Mouse (Mus musculus) urinary bladder, postnatal 36 days (tissue): ENCODE data around the gene Gjb1.
A peak's percentile ranks its signal among the peaks of the same experiment; 100 is the strongest.
"Not testable (repeated sequence)": the region's sequence is repeated elsewhere in the genome, so short reads cannot be mapped to it uniquely, and the experiment has no call there.

Experiments used
- DNase-seq, 2 experiments: peaks; one replicate each; pipeline ENCODE4 v3.0.0; 2022; ENCODE audit warnings: low spot score in 2 of 2, mixed read lengths in 1 of 2

The Gjb1 gene

GRCm38 (mm10) chrX:101376190-101376968, at the start of gene Gjb1:
Gene Gjb1 (plus strand): TSS chrX:101376378.
- DNase-seq: no peak

GRCm38 (mm10) chrX:101329372-101330028, 46.7 kb upstream of the Gjb1 start:
- DNase-seq: peak; percentile 38 to 40

GRCm38 (mm10) chrX:101332031-101332374, 44.2 kb upstream of the Gjb1 start:
- DNase-seq: no peak

GRCm38 (mm10) chrX:101332375-101333211, 43.6 kb upstream of the Gjb1 start:
- DNase-seq: peak; percentile 64 to 82

GRCm38 (mm10) chrX:101334606-101335005, 41.6 kb upstream of the Gjb1 start:
- no peak for DNase-seq

- no peak for DNase-seq
Measured at GRCm38 (mm10) chrX:101338666-101339065, 37.5 kb upstream of the Gjb1 start.

GRCm38 (mm10) chrX:101342837-101343236, 33.3 kb upstream of the Gjb1 start:
- DNase-seq: not testable (repeated sequence)

- no peak for DNase-seq
Measured at GRCm38 (mm10) chrX:101345456-101345855, 30.7 kb upstream of the Gjb1 start.

GRCm38 (mm10) chrX:101346475-101346874, 29.7 kb upstream of the Gjb1 start:
- no peak for DNase-seq

- DNase-seq: no peak
Measured at GRCm38 (mm10) chrX:101351188-101351587, 25.0 kb upstream of the Gjb1 start.

- DNase-seq: not testable (repeated sequence)
Measured at GRCm38 (mm10) chrX:101358902-101359301, 17.3 kb upstream of the Gjb1 start.

GRCm38 (mm10) chrX:101369001-101369400, 7.2 kb upstream of the Gjb1 start:
- DNase-seq: no peak

GRCm38 (mm10) chrX:101370573-101370972, 5.6 kb upstream of the Gjb1 start:
- no peak for DNase-seq

GRCm38 (mm10) chrX:101372946-101373345, 3.2 kb upstream of the Gjb1 start:
- DNase-seq: no peak

GRCm38 (mm10) chrX:101377076-101377475, 898 bp downstream of the Gjb1 start:
- DNase-seq: no peak

GRCm38 (mm10) chrX:101379744-101380143, 3.6 kb downstream of the Gjb1 start:
- no peak for DNase-seq

GRCm38 (mm10) chrX:101383455-101383854, 7.3 kb downstream of the Gjb1 start:
- DNase-seq: no peak

- no peak for DNase-seq
Measured at GRCm38 (mm10) chrX:101384439-101385137, 8.4 kb downstream of the Gjb1 start.

- no peak for DNase-seq
Measured at GRCm38 (mm10) chrX:101386222-101386621, 10.0 kb downstream of the Gjb1 start.

GRCm38 (mm10) chrX:101388866-101389537, 12.8 kb downstream of the Gjb1 start:
- no peak for DNase-seq

- no peak for DNase-seq
Measured at GRCm38 (mm10) chrX:101394341-101394740, 18.2 kb downstream of the Gjb1 start.
